Mouse (Mus musculus) brain, adult 2 months (tissue): ENCODE measurements around the gene Tmem94.

Experiments
- DNase-seq: peaks from one replicate; pipeline ENCODE4 v3.0.0; 2011; ENCODE audit warnings: low read depth, low spot score

Tmem94 gene

GRCm38 (mm10) chr11:115808696-115809310, 43.6 kb downstream of the Tmem94 start:
- DNase-seq: no peak

DNA sequence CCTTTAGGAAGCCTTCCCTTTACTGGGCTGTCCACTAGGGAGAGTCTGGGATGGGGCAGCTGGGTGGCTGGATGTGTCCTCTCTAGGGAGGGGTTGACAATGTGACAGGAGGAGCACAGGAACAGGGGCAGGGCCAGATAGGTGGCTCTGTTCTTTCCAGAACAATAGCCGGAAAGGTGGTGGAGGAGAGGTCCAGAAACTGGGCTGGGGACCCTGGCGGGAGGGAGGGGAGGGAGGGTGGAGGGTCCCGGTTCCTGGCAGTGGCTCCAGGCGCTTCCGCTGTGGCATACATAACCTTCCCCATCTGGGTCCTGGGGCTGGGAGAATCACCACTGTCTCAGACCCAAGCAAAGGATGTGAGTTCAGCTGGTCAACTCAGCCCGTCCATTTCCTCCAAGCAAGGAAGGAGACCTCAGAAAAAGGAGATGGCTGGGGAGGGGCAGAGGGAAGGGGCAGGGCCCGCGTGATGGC, 44.1 kb downstream of the Tmem94 start:
- peak; percentile 13 for DNase-seq

GRCm38 (mm10) chr11:115810377-115810776, 45.1 kb downstream of the Tmem94 start:
- DNase-seq: no peak

DNA sequence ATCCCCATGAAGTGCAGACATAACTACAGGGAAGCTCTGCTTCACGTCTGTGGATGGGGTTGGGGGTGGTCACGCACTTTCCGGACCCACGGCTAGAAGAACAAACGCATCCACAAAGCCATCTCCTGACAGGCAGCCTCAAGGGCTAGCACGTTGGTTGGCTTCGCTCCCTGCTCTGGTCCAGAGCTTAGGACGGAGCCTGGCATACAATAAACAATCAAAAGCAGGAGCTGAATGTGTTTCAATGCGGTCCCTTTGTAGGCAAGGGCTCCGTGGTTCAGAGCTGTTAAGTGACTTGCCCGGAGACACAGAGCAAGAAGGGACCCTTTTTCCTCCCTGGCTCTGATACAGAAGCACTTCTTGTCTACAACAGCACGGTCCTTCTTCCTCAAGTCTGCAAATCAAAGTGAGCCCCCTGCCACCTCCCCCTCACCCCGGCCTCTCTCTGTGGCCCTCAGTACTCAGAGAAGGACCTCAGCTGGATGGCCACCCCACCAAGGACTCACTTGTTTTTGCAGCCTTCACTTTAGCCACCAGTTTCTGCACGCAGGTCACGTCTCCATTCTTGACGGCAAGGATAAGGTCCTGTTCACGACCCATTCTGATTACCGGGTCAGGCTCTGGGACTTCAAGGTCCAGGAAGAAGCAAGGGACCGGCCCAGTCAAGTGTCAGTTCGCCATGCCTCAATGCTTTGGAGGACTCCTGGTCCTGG, 46.3 kb downstream of the Tmem94 start:
- DNase-seq: peak; percentile 71

GRCm38 (mm10) chr11:115812095-115812494, 46.9 kb downstream of the Tmem94 start:
- DNase-seq: no peak

GRCm38 (mm10) chr11:115812533-115813420, 47.5 kb downstream of the Tmem94 start:
- no peak for DNase-seq

DNA sequence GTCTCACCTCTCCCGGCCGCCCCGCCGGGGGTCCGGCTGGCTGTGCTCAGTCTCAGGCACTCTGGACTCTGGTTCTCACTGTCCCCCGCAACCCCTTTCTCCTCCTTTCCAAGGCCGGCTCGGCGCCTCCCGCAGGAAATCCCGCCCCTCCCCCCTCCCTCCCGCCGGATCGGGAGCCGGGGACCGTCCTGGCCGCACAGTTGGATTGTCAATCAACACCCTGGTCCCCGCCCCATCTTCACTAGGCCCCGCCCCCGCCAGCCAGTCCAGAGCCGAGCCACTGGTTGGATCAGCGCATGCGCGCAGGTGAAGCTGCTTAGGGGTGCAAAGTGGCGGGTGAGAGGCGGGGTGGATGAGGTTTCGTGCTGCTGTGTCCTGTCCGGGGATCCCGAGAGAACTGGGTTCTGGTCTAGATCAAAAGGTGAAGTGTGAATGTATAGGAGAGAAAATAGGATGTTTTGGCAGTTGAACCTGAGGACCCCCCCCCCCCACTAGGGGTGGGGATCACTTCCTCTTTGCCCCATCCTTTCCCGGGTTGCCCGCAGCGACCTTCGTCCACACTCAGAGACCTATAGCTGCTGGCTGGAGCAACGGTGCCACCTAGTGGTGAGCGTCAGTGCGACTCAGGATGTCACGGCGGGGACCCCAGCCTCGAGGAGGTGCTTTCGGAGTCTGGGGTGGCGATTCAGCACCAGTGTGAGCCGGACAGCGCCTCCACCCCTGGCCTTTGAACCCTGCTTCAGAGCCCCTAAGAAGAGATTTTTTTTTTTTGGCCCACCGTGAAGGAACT, 48.5 kb downstream of the Tmem94 start, which contains the start of gene Caskin2:
Gene Caskin2 (minus strand): TSS at position 133 of the 790 bp plus-strand sequence.
- DNase-seq: peak; percentile 96

- peak; percentile 88 for DNase-seq
Observed at GRCm38 (mm10) chr11:115814605-115815450, 49.6 kb downstream of the Tmem94 start, which contains the start of gene Tsen54. Gene Tsen54, plus strand, starts transcription at chr11:115814724.

- DNase-seq: no peak
Observed at GRCm38 (mm10) chr11:115817331-115817730, 52.1 kb downstream of the Tmem94 start.

GRCm38 (mm10) chr11:115819915-115820623, 54.8 kb downstream of the Tmem94 start:
- no peak for DNase-seq

- peak; percentile 58 for DNase-seq
Observed at GRCm38 (mm10) chr11:115821001-115821400, 55.8 kb downstream of the Tmem94 start.

GRCm38 (mm10) chr11:115823774-115824740, 58.8 kb downstream of the Tmem94 start, which contains the start of gene Llgl2:
Gene Llgl2, plus strand, starts transcription at chr11:115824049.
- DNase-seq: peak; percentile 86

GRCm38 (mm10) chr11:115824813-115825212, 59.6 kb downstream of the Tmem94 start:
- no peak for DNase-seq

DNA sequence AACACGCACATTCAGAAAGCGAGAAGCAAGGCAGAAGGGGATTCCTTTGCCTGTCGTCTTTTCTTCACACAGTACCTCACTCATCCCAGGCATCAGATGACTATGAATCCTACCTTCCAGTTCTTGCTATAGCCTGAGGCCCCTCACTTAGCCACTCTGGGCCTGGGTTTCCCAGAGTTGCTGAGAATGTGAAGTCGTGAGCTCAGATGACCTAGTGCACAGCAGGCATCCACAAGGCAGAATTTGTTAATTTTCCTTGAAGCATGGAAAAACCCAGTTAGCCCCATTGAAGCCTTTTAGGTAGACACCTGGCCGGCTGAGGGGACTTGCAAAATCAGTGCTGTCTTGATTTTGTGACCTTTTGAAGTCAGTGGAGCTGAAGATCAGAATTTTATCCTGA, 61.3 kb downstream of the Tmem94 start:
- no peak for DNase-seq

- no peak for DNase-seq
Observed at GRCm38 (mm10) chr11:115827624-115828023, 62.4 kb downstream of the Tmem94 start.

DNA sequence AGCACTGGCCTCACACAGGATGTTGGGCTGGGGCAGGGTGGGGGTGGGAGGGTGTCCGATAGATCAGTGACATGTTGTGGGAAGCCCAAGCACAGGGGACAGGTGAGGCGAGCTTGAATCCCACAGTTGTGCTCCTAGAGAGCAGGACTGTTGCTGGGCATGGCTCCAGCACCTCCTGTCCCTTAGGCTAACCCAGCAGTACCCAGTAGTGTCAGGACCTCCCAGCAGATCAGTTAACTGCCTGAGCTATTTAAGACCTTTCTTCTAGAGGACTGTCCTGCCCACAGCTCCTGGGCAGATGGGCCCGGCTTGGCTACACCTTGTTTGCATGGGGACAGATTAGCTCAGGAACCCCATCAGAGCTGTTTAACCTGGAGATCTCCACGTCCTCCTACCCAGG, 63.8 kb downstream of the Tmem94 start:
- DNase-seq: no peak

DNA sequence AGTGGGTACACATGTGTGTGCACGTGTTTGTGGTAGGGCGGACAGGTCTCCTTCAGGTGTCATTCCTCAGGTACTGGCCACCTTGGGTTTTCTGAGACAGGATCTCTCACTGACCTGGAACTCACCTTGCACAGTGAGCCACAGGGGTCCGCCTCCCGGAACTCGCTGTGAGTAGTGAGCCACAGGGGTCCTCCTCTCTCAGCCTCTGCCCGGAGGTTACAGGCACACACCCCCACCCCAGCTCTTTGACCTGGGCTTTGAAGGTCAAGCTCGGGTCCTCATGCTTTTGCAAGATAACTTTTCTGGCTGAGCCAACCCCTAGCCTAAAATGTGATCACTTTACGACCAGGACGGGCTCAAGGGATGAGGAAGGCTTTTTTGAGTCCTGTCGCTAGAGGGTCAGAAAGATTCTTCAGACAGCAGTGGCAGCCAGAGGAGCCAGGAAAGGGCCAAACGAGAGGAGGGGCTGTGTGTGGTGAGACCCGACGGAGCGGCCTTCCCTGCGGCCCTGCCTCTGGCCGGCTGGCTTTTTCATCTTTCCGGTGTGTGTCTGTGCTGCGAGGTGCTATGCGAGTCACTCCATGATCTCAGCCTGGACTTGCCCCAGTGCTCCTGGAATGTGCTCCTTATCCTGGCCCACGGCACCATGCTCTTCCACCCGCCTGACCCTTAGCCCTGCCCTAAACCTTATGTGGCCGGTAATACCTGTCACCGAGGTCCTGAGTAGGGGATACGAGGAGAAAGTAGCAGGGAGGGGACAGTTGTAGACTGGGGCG, 65.5 kb downstream of the Tmem94 start:
- no peak for DNase-seq

DNA sequence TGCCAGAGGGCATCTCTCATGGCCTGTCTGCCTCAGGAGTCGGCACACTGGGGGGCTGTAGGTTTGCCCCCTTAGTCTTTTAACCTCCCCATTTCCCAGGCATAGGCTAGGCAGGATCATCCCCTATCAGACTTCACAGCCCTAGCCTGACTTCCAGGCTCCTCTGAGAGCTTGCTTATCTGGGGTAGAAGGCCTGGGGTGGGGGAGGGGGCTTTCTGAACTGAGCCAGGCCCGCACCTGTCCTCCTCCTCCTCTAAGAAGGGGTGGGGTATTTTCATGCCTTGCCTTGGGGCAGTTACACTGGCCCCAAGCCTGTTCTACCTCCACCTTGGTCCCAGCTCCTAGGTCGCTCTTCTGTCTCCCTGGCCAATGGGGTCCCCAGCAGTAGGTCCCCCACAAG, 66.3 kb downstream of the Tmem94 start:
- DNase-seq: no peak
